Mouse (Mus musculus) urinary bladder, adult 18-20 months (tissue): Measurements from ENCODE around the gene Gfod2.

Experiments used
- DNase-seq, 2 experiments: peaks; one replicate each; pipeline ENCODE4 v3.0.0; 2022; ENCODE audit warnings: low spot score in 2 of 2, mixed read lengths in 2 of 2

The Gfod2 gene

DNA sequence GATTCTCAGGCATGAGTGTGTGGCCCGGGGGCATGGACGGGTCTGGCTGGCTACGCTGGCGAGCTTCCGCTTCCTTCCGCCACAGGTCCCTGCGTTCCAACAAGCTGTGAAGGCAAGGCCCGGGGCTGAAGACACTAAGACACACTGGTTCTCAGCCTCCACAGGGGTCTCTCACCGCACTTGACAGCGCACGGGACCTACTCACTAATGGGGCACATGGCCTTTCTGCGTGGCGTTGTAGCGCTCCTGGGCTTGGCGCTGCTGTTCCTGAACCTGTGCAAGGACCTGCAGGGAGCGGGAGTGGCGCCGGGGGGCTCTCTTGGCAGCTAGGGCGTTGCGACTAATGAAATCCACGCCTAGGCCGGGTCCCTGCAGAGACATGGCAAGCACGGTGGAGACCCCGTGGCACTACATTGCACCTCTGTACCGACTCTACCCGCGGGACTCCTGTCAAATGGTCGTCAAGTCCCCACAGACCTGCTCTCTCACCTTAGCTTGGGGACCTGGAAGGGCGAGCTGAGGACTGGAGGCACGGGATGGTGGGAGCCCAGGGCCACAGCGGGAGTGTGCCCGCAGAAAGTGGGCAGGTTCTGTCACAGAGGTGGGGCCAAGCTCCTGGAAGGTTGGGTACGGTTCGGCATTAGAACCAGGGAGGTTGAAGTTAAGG is 54.2 kb downstream of the Gfod2 start:
- DNase-seq = no peak

DNA sequence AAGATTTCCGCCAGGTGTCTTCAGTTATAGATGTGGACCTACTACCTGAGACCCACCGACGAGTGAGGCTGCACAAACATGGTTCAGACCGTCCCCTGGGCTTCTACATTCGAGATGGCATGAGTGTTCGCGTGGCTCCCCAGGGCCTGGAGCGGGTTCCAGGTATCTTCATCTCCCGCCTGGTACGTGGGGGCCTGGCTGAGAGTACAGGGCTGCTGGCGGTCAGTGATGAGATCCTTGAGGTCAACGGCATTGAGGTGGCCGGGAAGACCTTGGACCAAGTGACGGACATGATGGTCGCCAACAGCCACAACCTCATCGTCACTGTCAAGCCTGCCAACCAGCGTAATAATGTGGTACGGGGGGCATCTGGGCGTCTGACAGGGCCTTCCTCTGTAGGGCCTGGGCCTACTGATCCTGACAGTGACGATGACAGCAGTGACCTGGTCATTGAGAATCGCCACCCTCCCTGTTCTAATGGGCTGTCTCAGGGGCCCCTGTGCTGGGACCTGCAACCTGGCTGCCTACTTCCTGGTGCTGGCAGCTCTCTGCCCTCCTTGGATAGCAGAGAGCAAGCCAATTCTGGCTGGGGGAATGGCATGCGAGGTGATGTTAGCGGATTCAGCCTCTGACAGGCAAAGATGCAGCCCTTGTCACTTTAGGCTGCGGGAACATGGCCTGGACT is 55.6 kb downstream of the Gfod2 start:
- no peak for DNase-seq

DNA sequence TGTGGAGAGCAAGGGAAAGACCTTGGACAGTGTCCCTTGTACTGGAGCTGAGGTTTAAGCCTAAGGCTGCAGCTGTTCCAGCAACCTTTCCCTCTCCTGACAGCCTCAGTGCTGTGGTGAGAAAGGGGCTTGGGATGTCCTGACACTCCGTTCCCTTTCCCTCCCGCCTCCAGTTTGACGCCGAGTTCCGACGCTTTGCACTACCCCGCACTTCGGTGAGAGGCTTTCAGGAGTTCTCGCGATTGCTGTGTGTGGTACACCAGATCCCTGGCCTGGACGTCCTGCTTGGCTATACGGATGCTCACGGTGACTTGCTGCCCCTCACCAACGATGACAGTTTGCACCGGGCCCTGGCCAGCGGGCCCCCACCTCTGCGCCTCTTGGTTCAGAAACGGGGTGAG is 56.5 kb downstream of the Gfod2 start:
- DNase-seq = no peak

DNA sequence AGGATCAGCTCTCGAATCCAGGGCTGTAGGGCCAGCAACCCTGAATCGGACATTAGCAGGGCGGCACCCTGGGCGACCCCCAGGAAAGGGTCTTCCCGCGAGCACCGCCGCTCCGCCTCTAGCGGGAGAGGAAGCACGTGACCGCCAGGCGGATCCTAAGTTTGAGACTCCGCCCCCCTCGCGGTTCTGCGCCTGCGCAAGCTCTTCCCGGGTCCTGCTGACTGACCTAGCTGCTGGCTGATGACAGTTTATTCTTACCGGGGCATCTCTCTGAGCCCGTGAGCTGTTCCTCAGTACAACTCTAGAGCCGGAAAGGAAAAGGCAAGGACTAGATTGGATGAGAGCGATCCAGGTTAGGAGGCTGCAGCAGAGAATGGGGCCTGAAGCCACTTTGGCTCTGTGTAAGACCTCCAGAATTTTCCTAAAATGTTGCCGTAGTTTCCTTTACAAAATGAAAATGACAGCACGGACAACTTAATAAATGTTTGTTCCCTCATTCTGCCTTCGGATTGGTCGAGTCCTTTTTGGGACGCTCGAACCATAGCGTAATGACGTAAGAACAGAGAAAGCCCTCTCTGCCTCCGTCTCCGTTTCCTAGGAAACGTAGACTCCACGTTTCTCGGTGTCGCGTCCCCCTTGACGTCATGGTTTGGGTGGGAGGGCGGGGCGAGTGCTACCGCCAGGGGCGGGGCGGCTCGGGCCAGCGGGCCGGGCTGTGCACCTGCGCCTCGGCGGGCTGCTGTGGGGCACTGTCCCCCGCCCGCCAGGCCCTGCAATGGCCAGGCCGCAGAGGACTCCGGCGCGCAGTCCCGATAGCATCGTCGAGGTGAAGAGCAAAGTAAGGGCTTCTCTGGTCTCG is 57.3 kb downstream of the Gfod2 start, which contains the start of the genes Acd and Pard6a:
Acd (minus strand) TSS at position 137 of the 859 bp plus-strand sequence.
Pard6a (plus strand) TSS at position 183 of the 859 bp plus-strand sequence.
- peak; percentile 92 to 99 for DNase-seq

DNA sequence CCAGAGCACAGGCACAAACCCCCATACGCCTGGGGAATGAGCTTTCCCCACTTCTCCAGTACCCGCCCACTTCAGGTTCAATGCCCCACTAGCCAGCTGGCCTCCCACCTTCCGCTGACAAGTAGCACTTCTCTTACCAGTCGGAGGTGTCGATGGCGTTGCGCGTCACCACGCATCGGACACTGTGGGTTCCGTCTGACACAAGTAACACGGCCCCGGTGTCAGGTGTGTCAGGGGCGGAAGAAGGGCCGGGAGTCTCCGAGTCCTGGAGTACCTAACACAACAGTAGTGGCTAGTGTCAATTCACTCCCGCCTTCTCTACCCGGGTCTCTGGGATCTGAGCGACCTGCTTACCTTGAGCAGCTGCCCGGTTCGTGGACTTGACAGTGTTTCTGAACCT is 57.9 kb downstream of the Gfod2 start:
- DNase-seq = no peak

DNA sequence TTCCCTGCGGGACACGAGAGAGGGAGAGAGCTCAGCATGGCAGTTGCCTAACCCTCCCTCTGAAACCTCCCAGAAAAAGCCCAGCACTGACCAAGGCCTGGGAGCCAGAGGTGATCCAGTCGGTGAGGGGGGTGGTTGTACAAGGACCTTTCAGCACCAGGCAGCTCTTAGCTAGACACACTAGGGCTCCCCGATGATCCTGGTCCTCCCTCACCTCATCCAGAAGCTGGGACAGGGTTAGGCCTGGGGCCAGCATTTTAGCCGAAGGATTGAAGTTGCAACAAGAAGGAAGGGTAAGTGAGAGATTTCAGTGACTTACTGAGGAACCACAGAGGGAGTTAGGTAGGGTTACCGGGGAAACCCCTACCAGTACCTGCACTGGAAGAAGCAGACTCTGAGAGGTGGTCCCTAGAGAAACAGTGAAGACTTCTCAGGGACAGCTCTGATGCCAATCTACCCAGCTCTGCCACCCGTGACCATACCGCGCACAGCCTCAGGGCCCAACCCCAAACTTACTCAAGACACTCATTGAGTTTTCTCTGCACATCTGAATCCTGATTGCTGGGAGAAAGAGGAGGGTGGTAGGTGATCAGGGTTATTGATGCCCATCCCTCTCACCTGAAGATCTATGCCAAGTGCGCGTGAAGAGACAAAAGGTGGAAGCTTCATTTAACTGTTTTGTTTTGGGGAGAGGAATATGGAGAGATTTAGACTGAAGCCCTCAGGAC is 58.8 kb downstream of the Gfod2 start:
- DNase-seq = no peak

DNA sequence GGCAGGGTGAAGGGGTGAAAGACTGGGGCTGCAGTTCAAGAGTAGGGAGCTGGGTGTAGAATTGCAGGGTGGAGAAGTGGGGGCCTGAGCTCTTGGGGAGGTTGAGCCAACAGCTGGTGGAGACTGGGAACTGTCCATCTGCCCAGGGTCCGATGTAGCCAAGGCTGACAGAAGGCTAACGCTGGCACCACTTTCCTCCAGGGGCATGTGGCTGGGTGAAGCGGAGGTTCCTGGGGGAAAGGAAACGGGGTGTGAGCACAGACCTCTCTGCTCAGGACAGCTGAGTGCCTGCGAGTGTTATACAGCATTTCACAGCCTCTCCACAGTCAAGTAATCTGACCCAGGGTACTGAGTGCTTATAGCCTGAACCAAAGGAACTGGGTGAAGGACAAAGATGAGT is 59.7 kb downstream of the Gfod2 start:
- DNase-seq = no peak

DNA sequence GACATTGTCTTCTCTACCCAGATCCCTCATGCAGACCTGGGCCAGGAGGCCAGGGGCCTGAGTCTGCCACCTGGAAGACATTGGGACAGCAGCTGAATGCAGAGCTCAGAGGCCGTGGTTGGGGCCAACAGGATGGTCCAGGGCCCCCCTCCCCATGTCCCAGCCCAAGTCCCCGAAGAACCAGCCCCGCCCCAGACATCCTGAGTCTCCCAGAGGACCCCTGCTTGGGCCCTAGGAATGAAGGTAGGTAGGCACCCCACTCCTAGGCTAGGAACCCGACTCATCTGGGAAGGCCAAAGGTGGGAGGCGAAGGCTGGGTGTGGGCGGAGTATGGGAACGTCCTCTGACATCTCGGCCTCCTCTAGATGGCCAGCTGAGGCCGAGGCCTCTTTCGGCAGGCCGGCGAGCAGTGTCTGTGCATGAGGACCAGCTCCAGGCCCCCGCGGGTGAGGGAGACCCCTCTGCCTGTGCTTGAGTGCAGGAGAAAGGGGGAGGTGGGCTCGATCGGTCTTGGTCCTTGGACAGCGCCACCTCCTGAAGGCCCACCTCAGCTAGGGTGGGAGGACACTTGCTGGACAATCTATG is 61.2 kb downstream of the Gfod2 start:
- no peak for DNase-seq

DNA sequence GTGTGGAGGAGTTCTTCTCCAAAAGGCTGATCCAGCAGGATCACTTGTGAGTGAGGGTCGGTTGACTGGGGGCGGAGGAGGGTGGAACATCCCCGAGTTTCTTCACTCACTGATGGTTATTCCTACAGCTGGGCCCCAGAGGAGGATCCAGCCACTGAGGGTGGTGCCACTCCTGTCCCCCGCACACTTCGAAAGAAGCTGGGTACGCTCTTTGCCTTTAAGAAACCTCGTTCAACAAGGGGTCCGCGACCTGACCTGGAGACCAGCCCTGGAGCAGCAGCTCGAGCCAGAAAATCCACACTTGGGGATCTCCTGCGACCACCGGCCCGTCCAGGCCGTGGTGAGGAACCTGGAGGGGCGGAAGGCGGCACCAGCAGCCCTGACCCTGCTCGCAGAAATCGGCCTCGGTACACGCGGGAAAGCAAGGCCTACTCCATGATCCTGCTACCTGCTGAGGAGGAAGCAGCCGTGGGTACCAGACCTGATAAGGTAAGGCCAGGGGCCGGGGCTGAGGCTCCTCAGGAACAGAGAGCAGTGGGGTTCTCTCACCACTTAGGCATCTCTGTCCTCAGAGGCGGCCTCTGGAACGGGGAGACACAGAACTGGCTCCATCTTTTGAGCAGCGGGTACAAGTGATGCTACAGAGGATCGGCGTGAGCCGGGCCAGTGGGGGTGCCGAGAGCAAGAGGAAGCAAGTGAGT is 63.2 kb downstream of the Gfod2 start:
- no peak for DNase-seq

DNA sequence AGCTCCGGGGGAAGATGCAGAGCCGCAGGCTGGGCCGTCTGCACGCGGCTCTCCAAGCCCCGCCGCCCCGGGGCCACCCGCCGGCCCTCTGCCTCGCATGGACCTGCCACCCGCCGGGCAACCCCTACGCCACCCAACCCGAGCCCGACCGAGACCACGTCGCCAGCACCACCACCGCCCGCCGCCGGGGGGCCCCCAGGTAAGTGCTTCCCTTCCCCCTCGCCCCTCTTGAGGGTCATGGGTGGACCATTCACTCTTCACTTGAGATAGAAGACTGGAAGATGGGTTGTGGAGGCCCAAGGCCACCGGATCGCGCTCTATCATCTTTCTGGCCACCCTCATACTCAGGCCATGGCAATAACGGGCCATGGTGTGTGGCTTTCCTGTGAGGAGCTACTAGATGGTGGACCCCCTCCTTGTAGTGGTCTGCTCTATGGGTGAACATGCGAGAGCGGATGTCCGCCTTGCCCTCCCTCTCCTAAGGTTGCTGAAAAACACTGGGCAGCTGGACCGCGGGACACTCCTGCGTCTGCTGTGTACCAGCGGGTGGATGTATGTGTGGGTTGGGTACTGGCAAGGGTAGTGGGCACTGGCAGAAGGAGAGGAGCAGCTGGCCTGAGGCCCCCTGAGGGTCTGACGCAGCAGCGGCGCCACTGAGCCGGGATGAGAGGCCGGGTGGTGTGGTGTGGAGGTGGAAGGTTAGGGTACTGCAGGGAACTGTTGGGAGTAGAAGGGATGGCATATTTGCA is 64.2 kb downstream of the Gfod2 start:
- no peak for DNase-seq

DNA sequence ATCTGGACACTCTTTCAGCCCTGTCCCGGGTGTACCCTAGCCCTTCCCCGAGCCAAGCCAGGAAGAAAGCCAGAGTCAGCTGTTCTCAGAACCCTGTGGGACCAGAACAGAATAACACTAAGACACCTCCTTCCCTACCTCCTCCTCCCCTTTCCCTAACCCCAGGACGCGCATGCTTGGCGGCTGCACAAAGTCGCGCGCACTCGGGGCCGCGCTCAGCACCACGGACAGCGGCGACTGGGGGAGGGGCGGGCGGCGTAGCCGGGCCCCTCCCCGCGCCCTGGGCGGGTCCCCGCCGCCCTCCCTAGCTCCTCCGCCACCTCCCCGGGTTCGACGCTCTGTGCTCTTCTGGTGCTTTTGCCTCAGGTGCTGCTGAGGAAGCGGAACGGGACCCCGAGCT is 64.8 kb downstream of the Gfod2 start:
- peak in 1 of 2 experiments; percentile 43 for DNase-seq

DNA sequence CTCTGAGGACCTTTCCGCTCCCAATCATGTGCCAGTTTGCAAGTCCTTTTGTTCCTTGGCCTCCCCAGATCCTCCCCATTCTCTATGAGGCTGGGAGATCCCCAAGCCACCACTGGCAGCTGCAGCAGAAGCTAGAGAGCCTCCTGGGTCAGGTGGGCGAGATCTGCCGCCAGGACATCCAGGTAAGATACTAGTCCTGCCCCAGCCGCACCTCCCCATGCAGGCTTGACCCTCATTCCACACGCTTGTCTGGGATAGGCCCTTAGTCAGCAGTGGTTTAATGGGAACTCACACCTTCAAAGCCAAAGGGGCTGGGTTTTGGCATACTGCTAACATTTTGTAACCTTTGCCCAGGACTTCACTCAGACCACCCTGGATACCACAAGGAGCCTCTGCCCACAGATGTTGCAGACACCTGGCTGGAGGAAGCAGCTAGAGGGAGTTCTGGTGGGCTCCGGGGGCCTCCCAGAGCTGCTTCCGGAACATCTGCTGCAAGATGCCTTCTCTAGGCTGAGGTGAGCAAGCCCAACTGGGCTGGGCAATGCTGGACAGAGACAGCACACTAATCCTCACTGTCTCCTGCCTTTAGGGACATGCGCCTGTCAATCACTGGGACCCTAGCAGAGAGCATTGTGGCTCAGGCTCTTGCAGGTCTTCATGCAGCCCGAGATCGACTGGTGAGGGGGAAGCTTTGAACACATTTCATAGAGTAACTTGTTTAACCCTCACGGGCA is 65.8 kb downstream of the Gfod2 start:
- DNase-seq = no peak

DNA sequence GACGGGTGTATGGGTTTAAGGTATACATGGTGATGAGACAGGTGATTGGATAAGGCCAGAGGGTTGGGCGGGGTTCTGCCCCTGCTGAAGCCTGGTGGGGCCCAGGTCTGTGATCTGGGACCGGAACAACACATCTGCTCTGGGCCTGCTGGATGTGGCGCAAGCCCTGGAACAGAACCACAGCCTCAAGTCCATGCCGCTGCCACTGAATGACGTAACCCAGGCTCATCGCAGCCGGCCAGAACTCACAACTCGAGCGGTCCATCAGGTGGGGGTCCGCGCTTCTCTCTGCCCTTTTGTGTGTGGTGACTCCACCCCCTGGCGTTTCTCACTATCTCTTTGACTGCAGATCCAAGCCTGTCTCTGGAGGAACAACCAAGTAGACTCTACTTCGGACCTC is 67.5 kb downstream of the Gfod2 start:
- no peak for DNase-seq

DNA sequence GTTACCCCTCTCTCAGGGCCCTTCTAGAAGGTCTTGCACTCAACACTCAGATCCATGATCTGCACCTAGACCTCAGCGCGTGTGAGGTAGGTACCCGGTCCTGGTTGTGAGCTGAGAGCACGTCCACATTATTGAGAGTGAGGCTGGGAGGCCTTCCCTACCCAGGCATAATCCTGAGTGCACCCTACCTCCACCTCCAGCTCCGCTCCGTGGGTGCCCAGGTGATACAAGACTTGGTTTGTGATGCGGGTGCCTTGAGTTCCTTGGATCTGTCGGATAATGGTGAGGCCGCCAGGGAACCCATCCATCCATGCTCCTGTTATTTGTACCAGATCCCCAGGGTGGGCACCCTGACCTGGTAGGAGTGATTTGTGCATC is 68.5 kb downstream of the Gfod2 start:
- no peak for DNase-seq

DNA sequence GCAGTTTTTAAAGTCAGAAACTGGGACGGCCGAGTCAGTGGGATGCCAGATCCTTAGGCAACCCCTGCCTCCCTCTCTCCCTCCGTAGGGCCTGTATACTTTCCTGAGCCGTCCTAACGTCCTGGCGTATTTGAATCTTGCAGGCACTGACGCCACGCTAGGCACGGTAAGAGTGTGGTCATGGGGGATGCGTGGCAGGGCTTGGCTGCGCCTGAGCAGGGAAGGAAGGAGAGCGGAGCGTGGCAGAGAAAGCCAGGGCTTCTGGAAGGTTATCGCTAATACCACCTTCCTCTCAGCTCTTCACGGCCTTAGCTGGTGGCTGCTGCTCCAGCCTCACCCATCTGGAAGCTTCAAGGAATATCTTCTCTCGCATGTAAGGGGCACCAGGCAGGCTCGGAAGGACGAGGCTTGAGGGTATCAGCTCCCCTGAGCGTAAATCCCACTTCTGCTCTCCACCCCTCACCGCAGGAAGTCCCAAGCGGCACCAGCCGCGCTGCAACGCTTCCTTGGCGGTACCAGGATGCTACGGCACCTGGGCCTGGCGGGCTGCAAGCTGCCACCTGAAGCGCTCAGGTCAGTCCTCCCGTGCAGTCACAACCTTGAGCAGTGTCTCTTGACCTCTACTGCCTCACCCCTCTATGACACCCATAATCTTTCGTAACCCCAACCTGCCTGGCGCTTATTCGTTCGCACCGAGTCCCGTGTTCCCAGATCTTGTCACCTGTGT is 69.0 kb downstream of the Gfod2 start:
- DNase-seq = no peak

DNA sequence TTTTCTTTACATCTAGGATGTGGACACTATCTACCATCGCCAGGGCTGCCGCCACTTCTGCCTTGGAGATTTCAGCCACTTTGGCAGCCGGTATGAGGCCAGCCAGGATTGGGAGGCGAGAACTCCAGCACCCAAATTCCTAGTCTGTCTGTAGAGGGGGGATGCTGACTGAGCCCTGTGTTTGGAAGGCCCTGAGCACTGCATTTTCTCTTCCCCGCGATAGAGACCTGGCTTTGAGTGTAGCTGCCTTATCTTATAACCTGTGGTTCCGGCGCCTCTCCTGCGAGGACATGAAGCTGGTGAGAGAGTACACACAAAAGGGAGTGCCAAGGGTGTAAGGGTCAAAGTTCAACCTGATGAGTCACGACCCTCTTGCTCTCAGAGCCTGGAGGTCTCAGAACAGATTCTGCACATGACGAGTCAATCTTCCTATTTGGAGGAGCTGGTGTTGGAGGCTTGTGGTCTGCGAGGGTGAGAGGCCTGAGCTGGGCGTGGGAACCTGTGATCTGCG is 70.2 kb downstream of the Gfod2 start:
- no peak for DNase-seq

DNA sequence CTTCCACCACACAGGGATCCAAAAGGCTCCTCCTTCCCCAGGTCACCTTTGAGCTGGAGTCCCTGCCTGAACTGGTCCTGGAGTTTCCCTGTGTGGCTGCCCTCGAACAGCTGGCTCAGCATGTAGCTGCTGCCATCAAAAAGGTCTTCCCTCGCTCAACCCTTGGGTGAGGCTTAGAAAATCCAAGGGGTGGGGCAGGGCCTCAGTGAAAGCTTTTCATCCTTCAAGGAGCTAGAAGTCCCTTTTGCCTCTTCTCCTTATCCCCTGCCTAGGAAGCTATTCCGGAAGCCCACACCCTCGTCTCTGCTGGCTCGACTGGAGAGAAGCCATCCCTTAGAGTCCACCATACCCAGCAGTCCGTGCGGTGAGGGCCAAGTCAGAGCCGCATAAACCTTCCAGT is 71.0 kb downstream of the Gfod2 start:
- DNase-seq = no peak

DNA sequence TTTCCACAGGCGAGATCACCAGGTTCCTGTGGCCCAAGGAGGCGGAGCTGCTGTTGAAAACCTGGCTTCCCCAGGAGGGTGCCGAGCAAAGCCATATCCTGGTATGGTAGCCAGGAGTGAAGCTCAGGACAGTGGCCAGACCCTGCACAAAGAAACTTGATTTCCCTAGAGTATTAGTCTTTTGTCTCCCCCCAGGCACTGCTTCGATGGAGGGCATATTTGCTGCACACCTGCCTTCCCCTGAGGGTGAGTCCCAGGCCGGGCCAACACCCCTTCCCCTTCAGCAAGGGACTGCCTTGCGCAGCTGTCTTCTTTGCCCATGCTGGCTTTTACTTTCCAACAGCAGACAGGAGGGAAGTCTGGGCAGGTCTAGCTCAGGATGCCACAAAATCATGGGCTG is 71.9 kb downstream of the Gfod2 start:
- no peak for DNase-seq
